Mouse (Mus musculus) liver, embryonic 14.5 days (tissue): ENCODE data around the gene Psmb2.

ENCODE experiments used
- CTCF ChIP-seq: IDR thresholded peaks from 2 replicates; pipeline ENCODE4 v1.5.1; 2016; ENCODE audit warnings: antibody characterized with exemption, low read depth, control low read depth
- EP300 ChIP-seq: IDR thresholded peaks from 2 replicates; pipeline ENCODE4 v1.6.1; 2016; ENCODE audit warnings: antibody characterized with exemption, low read depth

- TF ChIP-seq CTCF (no peak), EP300 (no peak)
These were observed 24.3 kb upstream of the Psmb2 start for GRCm38 (mm10) chr4:126653148-126653547.
